Mouse (Mus musculus): Measurements from ENCODE around the gene Erlin1. TPM values are rescaled to one million over a fixed set of nuclear protein-coding genes. Genes with fewer than 3 reads are reported as not detected.

Gene Erlin1
- 21.7 and 24.5 TPM in 2 replicates for total RNA-seq (2014; fragmentation: Nextera tagmentation)
- 11.0 and 12.8 TPM in 2 replicates for total RNA-seq (2017)
- 7.1 and 8.2 TPM in 2 replicates for polyA plus RNA-seq (2012)

GRCm38 (mm10) chr19:44069121-44069913, at the start of gene Erlin1:
TSS of gene Erlin1 (minus strand) at chr19:44069785.
- Histone ChIP-seq H3K4me3 (ENCODE audit: low read depth, low read length) (peak within 1 kb of the TSS; percentile 83), H3K4me1 (ENCODE audit: insufficient read depth, low read depth, low read length) (peaks cover 36% of the 10 kb centered on the region), H3K27me3 (ENCODE audit: insufficient read depth, low read length) (no peaks in the 10 kb centered on the region), H3K36me3 (replicated peaks) (peaks cover 50% of the 10 kb centered on the region), H3K9me3 (replicated peaks) (no peaks in the 10 kb centered on the region)
- ATAC-seq (ENCODE audit: extremely low read depth, insufficient number of reproducible peaks, low FRiP score, poor library complexity, severe bottlenecking) = peak; percentile 34; the same call in 1 of the 2 replicates
- DNase-seq (ENCODE audit: low spot score) = peak; percentile 72
- TF ChIP-seq GATA1 (IDR thresholded peaks at IDR 0.05; ENCODE audit: borderline replicate concordance, low read length) (no peak), GATA2 (IDR thresholded peaks at IDR 0.05; ENCODE audit: borderline replicate concordance, low read depth, low read length) (no peak), POLR2AphosphoS5 (IDR thresholded peaks at IDR 0.05; ENCODE audit: insufficient replicate concordance, low read depth, low read length) (no peak), CTCF (IDR thresholded peaks at IDR 0.05; ENCODE audit: low read depth, low read length) (no peak), TAL1 (conservative IDR thresholded peaks at IDR 0.05; ENCODE audit: low read depth, low read length) (no peak)

GRCm38 (mm10) chr19:44117793-44118192, 48.2 kb upstream of the Erlin1 start:
- Histone ChIP-seq H3K36me3 (replicated peaks) (peaks cover 95% of the 10 kb centered on the region), H3K27me3 (ENCODE audit: insufficient read depth, low read length) (no peaks in the 10 kb centered on the region), H3K4me1 (ENCODE audit: insufficient read depth, low read depth, low read length) (no peaks in the 10 kb centered on the region), H3K4me3 (ENCODE audit: low read depth, low read length) (no peak overlapping the region), H3K9me3 (replicated peaks) (no peaks in the 10 kb centered on the region)
- TF ChIP-seq CTCF (IDR thresholded peaks at IDR 0.05; ENCODE audit: low read depth, low read length) (no peak), POLR2AphosphoS5 (IDR thresholded peaks at IDR 0.05; ENCODE audit: insufficient replicate concordance, low read depth, low read length) (no peak), GATA2 (IDR thresholded peaks at IDR 0.05; ENCODE audit: borderline replicate concordance, low read depth, low read length) (no peak), GATA1 (IDR thresholded peaks at IDR 0.05; ENCODE audit: borderline replicate concordance, low read length) (no peak), TAL1 (conservative IDR thresholded peaks at IDR 0.05; ENCODE audit: low read depth, low read length) (no peak)
- no peak for ATAC-seq (ENCODE audit: extremely low read depth, insufficient number of reproducible peaks, low FRiP score, poor library complexity, severe bottlenecking)
- DNase-seq (ENCODE audit: low spot score) = no peak

GRCm38 (mm10) chr19:44111706-44112105, 42.1 kb upstream of the Erlin1 start:
- H3K36me3 ChIP-seq (replicated peaks) = peaks cover 79% of the 10 kb centered on the region
- ATAC-seq (ENCODE audit: extremely low read depth, insufficient number of reproducible peaks, low FRiP score, poor library complexity, severe bottlenecking) (no peak), DNase-seq (ENCODE audit: low spot score) (no peak)
- H3K9me3 ChIP-seq (replicated peaks) = no peaks in the 10 kb centered on the region
- H3K4me3 ChIP-seq (ENCODE audit: low read depth, low read length) = no peak overlapping the region
- TF ChIP-seq POLR2AphosphoS5 (IDR thresholded peaks at IDR 0.05; ENCODE audit: insufficient replicate concordance, low read depth, low read length) (no peak), GATA1 (IDR thresholded peaks at IDR 0.05; ENCODE audit: borderline replicate concordance, low read length) (no peak), CTCF (IDR thresholded peaks at IDR 0.05; ENCODE audit: low read depth, low read length) (0 out of 2 replicates have a peak, but pooled peaks have one; percentile 18)
- H3K4me1 ChIP-seq (ENCODE audit: insufficient read depth, low read depth, low read length) = peaks cover 17% of the 10 kb centered on the region
- no peaks in the 10 kb centered on the region for H3K27me3 ChIP-seq (ENCODE audit: insufficient read depth, low read length)

- Histone ChIP-seq H3K4me3 (ENCODE audit: low read depth, low read length) (no peak overlapping the region), H3K4me1 (ENCODE audit: insufficient read depth, low read depth, low read length) (peaks cover 27% of the 10 kb centered on the region), H3K36me3 (replicated peaks) (peaks cover 68% of the 10 kb centered on the region), H3K9me3 (replicated peaks) (no peaks in the 10 kb centered on the region), H3K27me3 (ENCODE audit: insufficient read depth, low read length) (no peaks in the 10 kb centered on the region)
- no peak for TF ChIP-seq GATA2 (IDR thresholded peaks at IDR 0.05; ENCODE audit: borderline replicate concordance, low read depth, low read length)
- no peak for TF ChIP-seq TAL1 (conservative IDR thresholded peaks at IDR 0.05; ENCODE audit: low read depth, low read length)
- TF ChIP-seq CTCF (IDR thresholded peaks at IDR 0.05; ENCODE audit: low read depth, low read length) = no peak
- TF ChIP-seq POLR2AphosphoS5 (IDR thresholded peaks at IDR 0.05; ENCODE audit: insufficient replicate concordance, low read depth, low read length) = no peak
- no peak for TF ChIP-seq GATA1 (IDR thresholded peaks at IDR 0.05; ENCODE audit: borderline replicate concordance, low read length)
- DNase-seq (ENCODE audit: low spot score) (no peak), ATAC-seq (ENCODE audit: extremely low read depth, insufficient number of reproducible peaks, low FRiP score, poor library complexity, severe bottlenecking) (no peak)
Observed at GRCm38 (mm10) chr19:44110356-44110755, 40.8 kb upstream of the Erlin1 start.

GRCm38 (mm10) chr19:44108996-44109395, 39.4 kb upstream of the Erlin1 start:
- Histone ChIP-seq H3K4me1 (ENCODE audit: insufficient read depth, low read depth, low read length) (peaks cover 34% of the 10 kb centered on the region), H3K36me3 (replicated peaks) (peaks cover 57% of the 10 kb centered on the region), H3K27me3 (ENCODE audit: insufficient read depth, low read length) (no peaks in the 10 kb centered on the region), H3K9me3 (replicated peaks) (no peaks in the 10 kb centered on the region), H3K4me3 (ENCODE audit: low read depth, low read length) (no peak overlapping the region)
- DNase-seq (ENCODE audit: low spot score) (no peak), ATAC-seq (ENCODE audit: extremely low read depth, insufficient number of reproducible peaks, low FRiP score, poor library complexity, severe bottlenecking) (no peak)
- no peak for TF ChIP-seq GATA1 (IDR thresholded peaks at IDR 0.05; ENCODE audit: borderline replicate concordance, low read length)

GRCm38 (mm10) chr19:44107661-44108521, 38.3 kb upstream of the Erlin1 start:
- Histone ChIP-seq H3K36me3 (replicated peaks) (peaks cover 53% of the 10 kb centered on the region), H3K4me1 (ENCODE audit: insufficient read depth, low read depth, low read length) (peaks cover 34% of the 10 kb centered on the region), H3K9me3 (replicated peaks) (no peaks in the 10 kb centered on the region), H3K27me3 (ENCODE audit: insufficient read depth, low read length) (no peaks in the 10 kb centered on the region), H3K4me3 (ENCODE audit: low read depth, low read length) (peak overlapping the region; percentile 100)
- DNase-seq (ENCODE audit: low spot score) = no peak
- no peak for ATAC-seq (ENCODE audit: extremely low read depth, insufficient number of reproducible peaks, low FRiP score, poor library complexity, severe bottlenecking)
- TF ChIP-seq TAL1 (conservative IDR thresholded peaks at IDR 0.05; ENCODE audit: low read depth, low read length) (no peak), GATA1 (IDR thresholded peaks at IDR 0.05; ENCODE audit: borderline replicate concordance, low read length) (no peak), CTCF (IDR thresholded peaks at IDR 0.05; ENCODE audit: low read depth, low read length) (no peak), POLR2AphosphoS5 (IDR thresholded peaks at IDR 0.05; ENCODE audit: insufficient replicate concordance, low read depth, low read length) (no peak), GATA2 (IDR thresholded peaks at IDR 0.05; ENCODE audit: borderline replicate concordance, low read depth, low read length) (no peak)

Data from G1E (cell line).